Mouse (Mus musculus) myocyte (in vitro differentiated cells): ENCODE results near the gene Rims3. TPM values are rescaled to one million over a fixed set of nuclear protein-coding genes. Genes with fewer than 3 reads are reported as not detected.
A peak's percentile ranks its signal among the peaks of the same experiment; 100 is the strongest.

ENCODE experiments used
- H3K27me3 ChIP-seq: one replicate; pipeline ENCODE4 v1.6.1; 2011; ENCODE audit not compliant: control insufficient read depth, insufficient read depth, insufficient read length
- H3K36me3 ChIP-seq: one replicate; pipeline ENCODE4 v1.6.1; 2011; ENCODE audit not compliant: control insufficient read depth, insufficient read depth
- H3K4me2 ChIP-seq: one replicate; pipeline ENCODE4 v1.6.1; 2011; ENCODE audit warnings: low read depth, control low read depth
- H3K4me3 ChIP-seq: one replicate; pipeline ENCODE4 v1.5.1; 2011; ENCODE audit warnings: mild to moderate bottlenecking, control low read depth, moderate library complexity
- H3K79me2 ChIP-seq: one replicate; pipeline ENCODE4 v1.6.1; 2011; ENCODE audit not compliant: control insufficient read depth, insufficient read depth
- H3ac ChIP-seq: one replicate; pipeline ENCODE4 v1.6.1; 2011; ENCODE audit not compliant: control insufficient read depth, insufficient read length
- CEBPB ChIP-seq: IDR thresholded peaks from 2 replicates; pipeline ENCODE4 v1.6.1; 2011; ENCODE audit warnings: mild to moderate bottlenecking, moderate library complexity; ENCODE audit not compliant: poor library complexity, insufficient read depth, severe bottlenecking
- E2F4 ChIP-seq: IDR thresholded peaks from one replicate; pipeline ENCODE4 v1.6.1; 2011; ENCODE audit warnings: mild to moderate bottlenecking, control low read depth, moderate library complexity; ENCODE audit not compliant: insufficient read depth
- MAX ChIP-seq: IDR thresholded peaks from one replicate; pipeline ENCODE4 v1.6.1; 2011; ENCODE audit warnings: low read depth, mild to moderate bottlenecking, control low read depth
- MYOD1 ChIP-seq, 3 experiments: IDR thresholded peaks; one replicate each; pipeline ENCODE4 v1.6.1; 2011; ENCODE audit warnings: control low read depth in 2 of 3, low read depth in 2 of 3, mild to moderate bottlenecking in 2 of 3, moderate library complexity in 1 of 3; ENCODE audit not compliant: insufficient read length in 2 of 3, control insufficient read depth in 1 of 3
- MYOG ChIP-seq, 3 experiments: IDR thresholded peaks; one replicate each; pipeline ENCODE4 v1.6.1; 2011; ENCODE audit warnings: control low read depth in 2 of 3, low read depth in 2 of 3, mild to moderate bottlenecking in 2 of 3; ENCODE audit not compliant: insufficient read length in 2 of 3, control insufficient read depth in 1 of 3, insufficient read depth in 1 of 3
- POLR2A ChIP-seq: IDR thresholded peaks from one replicate; pipeline ENCODE4 v1.6.1; 2011; ENCODE audit warnings: low read depth, mild to moderate bottlenecking, control low read depth, moderate library complexity; ENCODE audit not compliant: insufficient read length
- POLR2AphosphoS2 ChIP-seq: IDR thresholded peaks from one replicate; pipeline ENCODE4 v1.6.1; 2011; ENCODE audit warnings: low read depth, control low read depth; ENCODE audit not compliant: insufficient read length
- REST ChIP-seq: IDR thresholded peaks from one replicate; pipeline ENCODE4 v1.6.1; 2011; ENCODE audit warnings: mild to moderate bottlenecking, control low read depth, moderate library complexity; ENCODE audit not compliant: insufficient read depth, insufficient read length
- SRF ChIP-seq: IDR thresholded peaks from one replicate; pipeline ENCODE4 v1.6.1; 2011; ENCODE audit warnings: low read depth; ENCODE audit not compliant: control insufficient read depth, insufficient read length
- TCF12 ChIP-seq: IDR thresholded peaks from one replicate; pipeline ENCODE4 v1.6.1; 2011; ENCODE audit warnings: mild to moderate bottlenecking, control low read depth; ENCODE audit not compliant: poor library complexity, insufficient read depth, severe bottlenecking
- TCF3 ChIP-seq: IDR thresholded peaks from one replicate; pipeline ENCODE4 v1.6.1; 2011; ENCODE audit warnings: low read depth, control low read depth; ENCODE audit not compliant: insufficient read length
- USF1 ChIP-seq: IDR thresholded peaks from one replicate; pipeline ENCODE4 v1.6.1; 2011; ENCODE audit warnings: low read depth, mild to moderate bottlenecking, control low read depth, moderate library complexity
- polyA plus RNA-seq: library from polyadenylated mRNA; unstranded; fragments of >200 nt; fragmentation: generic; extraction: Trizol; gene quantifications from one replicate; pipeline ENCODE4 v1.2.1, GENCODE M21; 2012; ENCODE audit warnings: missing spikeins

Rims3 gene
- polyA plus RNA-seq, 1 experiment = 0.02 TPM

GRCm38 (mm10) chr4:120904533-120904932, 49.9 kb downstream of the Rims3 start:
- no peak overlapping the region for H3ac ChIP-seq
- no peaks in the 10 kb centered on the region for H3K27me3 ChIP-seq
- no peaks in the 10 kb centered on the region for H3K36me3 ChIP-seq
- H3K4me2 ChIP-seq = no peak overlapping the region
- H3K79me2 ChIP-seq = no peaks in the 10 kb centered on the region
- H3K4me3 ChIP-seq = no peak overlapping the region
- TF ChIP-seq MYOD1 (IDR thresholded peaks at IDR 0.05; ENCODE audit: control insufficient read depth in 1 of 3, insufficient read length in 2 of 3, low read depth in 2 of 3) = no peak
- no peak for TF ChIP-seq TCF12
- no peak for TF ChIP-seq TCF3

GRCm38 (mm10) chr4:120905644-120906043, 51.0 kb downstream of the Rims3 start:
- H3K4me3 ChIP-seq = no peak overlapping the region
- H3K4me2 ChIP-seq = no peak overlapping the region
- H3ac ChIP-seq = no peak overlapping the region
- TF ChIP-seq CEBPB = no peak
- TF ChIP-seq MAX = no peak
- H3K79me2 ChIP-seq = no peaks in the 10 kb centered on the region
- no peaks in the 10 kb centered on the region for H3K36me3 ChIP-seq
- H3K27me3 ChIP-seq = no peaks in the 10 kb centered on the region

DNA sequence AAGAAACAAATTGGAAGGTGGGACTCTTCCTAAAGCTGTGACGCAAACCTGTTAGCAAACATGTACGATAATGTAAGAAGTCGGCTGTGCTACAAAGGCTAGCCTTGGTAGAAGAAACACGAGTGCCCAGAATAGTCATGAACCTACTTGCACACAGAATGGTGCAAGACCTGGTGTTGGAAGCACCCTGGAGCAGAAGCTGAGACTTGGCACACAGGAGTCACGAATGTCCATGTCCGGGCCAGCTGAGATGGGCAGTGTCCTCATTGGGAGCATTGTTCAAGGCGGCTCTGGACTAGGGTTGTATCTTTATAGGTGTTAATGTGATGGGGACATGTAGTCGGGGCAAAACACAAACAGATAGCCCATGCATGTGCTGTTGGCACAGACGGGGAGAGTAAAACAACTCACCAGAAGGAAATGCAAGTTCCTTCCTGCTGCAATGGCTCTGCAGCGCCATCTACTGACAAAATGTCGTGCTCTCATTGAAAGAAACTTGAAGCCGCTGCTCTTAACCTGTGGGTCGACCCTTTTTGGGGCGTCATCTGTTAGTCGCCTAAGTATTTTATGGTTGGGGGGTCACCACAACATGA, 55.0 kb downstream of the Rims3 start:
- H3K36me3 ChIP-seq = no peaks in the 10 kb centered on the region
- no peak overlapping the region for H3K4me3 ChIP-seq
- TF ChIP-seq REST = no peak
- no peak for TF ChIP-seq TCF12
- TF ChIP-seq MYOG (IDR thresholded peaks at IDR 0.05; ENCODE audit: control insufficient read depth in 1 of 3, insufficient read depth in 1 of 3, insufficient read length in 2 of 3, low read depth in 2 of 3) = no peak
- no peak for TF ChIP-seq POLR2A
- TF ChIP-seq MAX = no peak
- no peak for TF ChIP-seq E2F4
- TF ChIP-seq CEBPB = no peak
- TF ChIP-seq MYOD1 (IDR thresholded peaks at IDR 0.05; ENCODE audit: control insufficient read depth in 1 of 3, insufficient read length in 2 of 3, low read depth in 2 of 3) = no peak
- TF ChIP-seq TCF3 = no peak
- TF ChIP-seq USF1 = no peak
- no peak for TF ChIP-seq POLR2AphosphoS2
- peak overlapping the region; percentile 15 for H3K4me2 ChIP-seq
- no peaks in the 10 kb centered on the region for H3K27me3 ChIP-seq
- H3ac ChIP-seq = no peak overlapping the region
- H3K79me2 ChIP-seq = no peaks in the 10 kb centered on the region

GRCm38 (mm10) chr4:120911086-120911485, 56.5 kb downstream of the Rims3 start:
- H3K4me2 ChIP-seq = no peak overlapping the region
- no peaks in the 10 kb centered on the region for H3K79me2 ChIP-seq
- no peak overlapping the region for H3ac ChIP-seq
- no peaks in the 10 kb centered on the region for H3K27me3 ChIP-seq
- TF ChIP-seq USF1 (no peak), REST (no peak), TCF12 (no peak), MYOD1 (IDR thresholded peaks at IDR 0.05; ENCODE audit: control insufficient read depth in 1 of 3, insufficient read length in 2 of 3, low read depth in 2 of 3) (no peak), TCF3 (no peak), POLR2A (no peak), SRF (no peak), POLR2AphosphoS2 (no peak), CEBPB (no peak), MAX (no peak)
- H3K36me3 ChIP-seq = no peaks in the 10 kb centered on the region
- H3K4me3 ChIP-seq = no peak overlapping the region

GRCm38 (mm10) chr4:120912866-120913265, 58.2 kb downstream of the Rims3 start:
- H3ac ChIP-seq = no peak overlapping the region
- TF ChIP-seq REST (no peak), CEBPB (no peak), TCF3 (no peak), MYOD1 (IDR thresholded peaks at IDR 0.05; ENCODE audit: control insufficient read depth in 1 of 3, insufficient read length in 2 of 3, low read depth in 2 of 3) (no peak), TCF12 (no peak), E2F4 (no peak), MYOG (IDR thresholded peaks at IDR 0.05; ENCODE audit: control insufficient read depth in 1 of 3, insufficient read depth in 1 of 3, insufficient read length in 2 of 3, low read depth in 2 of 3) (no peak), POLR2AphosphoS2 (no peak), MAX (no peak), POLR2A (no peak), USF1 (no peak), SRF (no peak)
- H3K27me3 ChIP-seq = no peaks in the 10 kb centered on the region
- H3K4me2 ChIP-seq = no peak overlapping the region
- H3K4me3 ChIP-seq = no peak overlapping the region
- H3K36me3 ChIP-seq = no peaks in the 10 kb centered on the region
- no peaks in the 10 kb centered on the region for H3K79me2 ChIP-seq
